Mouse (Mus musculus): ENCODE measurements around the gene Eid3. TPM values are rescaled to one million over a fixed set of nuclear protein-coding genes. Genes with fewer than 3 reads are reported as not detected.

The Eid3 gene
- 0.13 and 0.18 TPM in 2 replicates for polyA plus RNA-seq (2015; fragmentation: Nextera tagmentation; extraction: Ambion mirVana)

DNA sequence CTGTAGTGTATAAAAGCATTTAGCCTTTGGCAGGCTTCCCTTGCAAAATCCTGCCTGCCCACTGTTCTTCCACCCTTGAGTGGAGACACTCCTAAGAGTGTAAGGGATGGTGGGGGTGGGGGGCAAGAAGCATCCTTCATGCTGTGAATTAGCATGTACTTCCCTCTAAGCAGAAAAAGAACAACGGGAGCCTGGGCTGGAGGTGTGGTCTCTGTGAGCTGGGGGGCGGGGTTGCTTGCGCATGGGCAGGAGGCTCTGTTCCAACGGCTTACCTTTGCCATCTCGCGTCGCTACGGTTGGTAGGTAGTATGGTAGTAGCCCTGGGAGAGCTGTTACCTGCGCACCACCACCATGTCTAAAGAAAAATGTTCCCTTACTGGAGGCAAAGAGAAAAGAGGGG is at the start of gene Eid3:
TSS of gene Eid3 (plus strand) at position 271 of the 400 bp plus-strand sequence.
- H3K4me3 ChIP-seq (ENCODE audit: low read depth, low read length), result no peak within 1 kb of the TSS
- ATAC-seq (ENCODE audit: low read depth), result no peak
- no peak within 1 kb of the TSS for H3K9ac ChIP-seq (ENCODE audit: low read depth, low read length)
- H3K36me3 ChIP-seq (ENCODE audit: control insufficient read depth, insufficient read depth), result peaks cover 18% of the 10 kb centered on the region
- WGBS (ENCODE audit: insufficient replicate concordance), result 77% methylated on average over 9 of the region's 9 CpGs
- peaks cover 23% of the 10 kb centered on the region for H3K4me1 ChIP-seq (ENCODE audit: control insufficient read depth, low read depth, low read length)
- no peaks in the 10 kb centered on the region for H3K9me3 ChIP-seq (replicated peaks; ENCODE audit: control insufficient read depth, low read length)
- no peak within 1 kb of the TSS for H3K4me2 ChIP-seq (ENCODE audit: low read depth, low read length)
- no peaks in the 10 kb centered on the region for H3K27me3 ChIP-seq (ENCODE audit: control insufficient read depth, insufficient read depth, low read depth, low read length)
- H3K27ac ChIP-seq (ENCODE audit: low read length), result no peak within 1 kb of the TSS

- H3K9me3 ChIP-seq (replicated peaks; ENCODE audit: control insufficient read depth, low read length), result no peaks in the 10 kb centered on the region
- peaks cover 11% of the 10 kb centered on the region for H3K4me1 ChIP-seq (ENCODE audit: control insufficient read depth, low read depth, low read length)
- H3K4me2 ChIP-seq (ENCODE audit: low read depth, low read length), result no peak overlapping the region
- no peak overlapping the region for H3K27ac ChIP-seq (ENCODE audit: low read length)
- 80% methylated on average over 3 of the region's 3 CpGs for WGBS (ENCODE audit: insufficient replicate concordance)
- no peak overlapping the region for H3K9ac ChIP-seq (ENCODE audit: low read depth, low read length)
- no peak overlapping the region for H3K4me3 ChIP-seq (ENCODE audit: low read depth, low read length)
- H3K36me3 ChIP-seq (ENCODE audit: control insufficient read depth, insufficient read depth), result no peaks in the 10 kb centered on the region
- no peaks in the 10 kb centered on the region for H3K27me3 ChIP-seq (ENCODE audit: control insufficient read depth, insufficient read depth, low read depth, low read length)
- no peak for ATAC-seq (ENCODE audit: low read depth)
Observed at GRCm38 (mm10) chr10:82817514-82817913, 48.9 kb upstream of the Eid3 start.

DNA sequence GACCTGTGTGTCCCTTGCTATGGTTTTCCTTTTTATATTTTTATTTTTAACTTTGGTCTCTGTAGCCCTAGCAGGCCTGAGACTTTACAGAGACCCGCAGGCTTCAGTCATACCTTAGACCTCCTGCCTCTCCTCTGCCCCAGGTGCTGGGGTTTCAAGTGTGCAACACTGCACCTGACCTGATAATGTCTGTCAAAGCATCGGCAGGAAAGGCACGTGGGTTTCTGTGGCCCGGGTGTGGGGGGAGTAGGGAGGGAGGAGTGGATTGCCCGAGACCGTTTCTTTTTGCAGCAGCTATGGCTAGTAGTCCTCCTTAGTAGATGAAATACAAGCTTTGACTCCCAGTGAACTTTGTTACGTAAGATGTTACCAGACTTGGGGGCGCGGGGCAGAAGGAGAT is 48.5 kb upstream of the Eid3 start:
- H3K36me3 ChIP-seq (ENCODE audit: control insufficient read depth, insufficient read depth), result no peaks in the 10 kb centered on the region
- H3K4me2 ChIP-seq (ENCODE audit: low read depth, low read length), result no peak overlapping the region
- WGBS (ENCODE audit: insufficient replicate concordance), result 43% methylated on average over 9 of the region's 9 CpGs
- no peak overlapping the region for H3K27ac ChIP-seq (ENCODE audit: low read length)
- ATAC-seq (ENCODE audit: low read depth), result no peak
- H3K4me3 ChIP-seq (ENCODE audit: low read depth, low read length), result no peak overlapping the region
- H3K4me1 ChIP-seq (ENCODE audit: control insufficient read depth, low read depth, low read length), result peaks cover 11% of the 10 kb centered on the region
- H3K9ac ChIP-seq (ENCODE audit: low read depth, low read length), result no peak overlapping the region
- no peaks in the 10 kb centered on the region for H3K9me3 ChIP-seq (replicated peaks; ENCODE audit: control insufficient read depth, low read length)
- H3K27me3 ChIP-seq (ENCODE audit: control insufficient read depth, insufficient read depth, low read depth, low read length), result no peaks in the 10 kb centered on the region

GRCm38 (mm10) chr10:82818661-82819060 is 47.8 kb upstream of the Eid3 start:
- no peak overlapping the region for H3K4me2 ChIP-seq (ENCODE audit: low read depth, low read length)
- H3K9me3 ChIP-seq (replicated peaks; ENCODE audit: control insufficient read depth, low read length), result no peaks in the 10 kb centered on the region
- peaks cover 11% of the 10 kb centered on the region for H3K4me1 ChIP-seq (ENCODE audit: control insufficient read depth, low read depth, low read length)
- WGBS (ENCODE audit: insufficient replicate concordance), result 64% methylated on average over 6 of the region's 6 CpGs
- no peak overlapping the region for H3K9ac ChIP-seq (ENCODE audit: low read depth, low read length)
- H3K27ac ChIP-seq (ENCODE audit: low read length), result no peak overlapping the region
- H3K4me3 ChIP-seq (ENCODE audit: low read depth, low read length), result no peak overlapping the region
- no peaks in the 10 kb centered on the region for H3K36me3 ChIP-seq (ENCODE audit: control insufficient read depth, insufficient read depth)
- H3K27me3 ChIP-seq (ENCODE audit: control insufficient read depth, insufficient read depth, low read depth, low read length), result no peaks in the 10 kb centered on the region
- no peak for ATAC-seq (ENCODE audit: low read depth)

- H3K27me3 ChIP-seq (ENCODE audit: control insufficient read depth, insufficient read depth, low read depth, low read length), result no peaks in the 10 kb centered on the region
- no peak overlapping the region for H3K27ac ChIP-seq (ENCODE audit: low read length)
- no peaks in the 10 kb centered on the region for H3K4me1 ChIP-seq (ENCODE audit: control insufficient read depth, low read depth, low read length)
- no peak overlapping the region for H3K9ac ChIP-seq (ENCODE audit: low read depth, low read length)
- no peak overlapping the region for H3K4me2 ChIP-seq (ENCODE audit: low read depth, low read length)
- ATAC-seq (ENCODE audit: low read depth), result no peak
- H3K36me3 ChIP-seq (ENCODE audit: control insufficient read depth, insufficient read depth), result no peaks in the 10 kb centered on the region
- no peaks in the 10 kb centered on the region for H3K9me3 ChIP-seq (replicated peaks; ENCODE audit: control insufficient read depth, low read length)
- 67% methylated on average over 14 of the region's 14 CpGs for WGBS (ENCODE audit: insufficient replicate concordance)
- no peak overlapping the region for H3K4me3 ChIP-seq (ENCODE audit: low read depth, low read length)
Observed at GRCm38 (mm10) chr10:82823108-82823778, 43.2 kb upstream of the Eid3 start.

DNA sequence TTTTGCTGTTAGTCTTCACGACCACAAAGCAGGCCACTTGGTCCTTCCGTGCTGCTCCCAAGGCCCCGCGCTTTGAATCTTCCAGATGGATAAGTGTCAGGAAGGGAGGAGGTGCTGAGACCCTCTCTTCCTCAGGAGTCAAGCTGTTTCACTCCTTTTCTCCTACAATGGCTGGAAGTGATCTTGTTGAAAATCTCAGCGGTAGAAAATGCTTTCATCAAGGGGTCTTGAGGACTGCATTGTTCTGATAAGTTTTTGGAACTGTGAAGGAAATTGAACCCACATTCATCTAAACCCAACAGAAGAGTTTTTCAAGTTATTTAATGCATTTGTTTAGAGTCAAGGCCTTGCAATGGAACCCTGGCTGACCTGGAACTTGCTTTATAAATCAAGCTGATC is 42.6 kb upstream of the Eid3 start:
- ATAC-seq (ENCODE audit: low read depth), result no peak

DNA sequence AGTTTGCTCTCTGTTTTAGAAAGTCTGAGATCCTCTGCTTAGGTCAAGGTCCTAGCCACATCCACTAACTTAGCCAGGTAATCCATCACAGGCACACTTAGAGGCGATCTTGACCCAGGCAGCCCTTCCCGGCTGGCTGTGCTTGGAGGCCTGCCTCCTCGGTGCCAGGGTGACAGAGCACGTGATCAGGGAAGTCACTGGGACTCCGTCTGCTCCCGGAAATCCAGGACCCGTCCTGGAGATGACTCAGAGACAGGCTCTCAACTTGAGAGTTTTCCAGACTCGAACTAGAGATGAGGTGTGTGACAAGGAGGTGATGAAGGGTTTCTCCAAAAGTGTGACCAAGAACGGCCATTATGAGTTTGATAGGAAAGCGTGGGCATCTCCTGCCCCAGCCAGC is 41.9 kb upstream of the Eid3 start:
- Histone ChIP-seq H3K27ac (ENCODE audit: low read length) (no peak overlapping the region), H3K4me2 (ENCODE audit: low read depth, low read length) (no peak overlapping the region), H3K4me3 (ENCODE audit: low read depth, low read length) (no peak overlapping the region), H3K27me3 (ENCODE audit: control insufficient read depth, insufficient read depth, low read depth, low read length) (no peaks in the 10 kb centered on the region), H3K4me1 (ENCODE audit: control insufficient read depth, low read depth, low read length) (no peaks in the 10 kb centered on the region), H3K36me3 (ENCODE audit: control insufficient read depth, insufficient read depth) (no peaks in the 10 kb centered on the region), H3K9ac (ENCODE audit: low read depth, low read length) (no peak overlapping the region), H3K9me3 (replicated peaks; ENCODE audit: control insufficient read depth, low read length) (no peaks in the 10 kb centered on the region)
- no peak for ATAC-seq (ENCODE audit: low read depth)
- WGBS (ENCODE audit: insufficient replicate concordance), result 50% methylated on average over 10 of the region's 10 CpGs

More for the DNA sequence above, 42.6 kb upstream of the Eid3 start:
- 64% methylated on average over 5 of the region's 5 CpGs for WGBS (ENCODE audit: insufficient replicate concordance)
- H3K27me3 ChIP-seq (ENCODE audit: control insufficient read depth, insufficient read depth, low read depth, low read length), result no peaks in the 10 kb centered on the region
- no peak overlapping the region for H3K4me3 ChIP-seq (ENCODE audit: low read depth, low read length)
- H3K27ac ChIP-seq (ENCODE audit: low read length), result no peak overlapping the region
- H3K4me1 ChIP-seq (ENCODE audit: control insufficient read depth, low read depth, low read length), result no peaks in the 10 kb centered on the region
- H3K9ac ChIP-seq (ENCODE audit: low read depth, low read length), result no peak overlapping the region
- H3K4me2 ChIP-seq (ENCODE audit: low read depth, low read length), result no peak overlapping the region
- no peaks in the 10 kb centered on the region for H3K36me3 ChIP-seq (ENCODE audit: control insufficient read depth, insufficient read depth)
- H3K9me3 ChIP-seq (replicated peaks; ENCODE audit: control insufficient read depth, low read length), result no peaks in the 10 kb centered on the region

- H3K4me3 ChIP-seq (ENCODE audit: low read depth, low read length), result no peak overlapping the region
- 39% methylated on average over 6 of the region's 6 CpGs for WGBS (ENCODE audit: insufficient replicate concordance)
- no peak overlapping the region for H3K27ac ChIP-seq (ENCODE audit: low read length)
- no peaks in the 10 kb centered on the region for H3K27me3 ChIP-seq (ENCODE audit: control insufficient read depth, insufficient read depth, low read depth, low read length)
- no peak for ATAC-seq (ENCODE audit: low read depth)
- no peak overlapping the region for H3K4me2 ChIP-seq (ENCODE audit: low read depth, low read length)
- H3K9ac ChIP-seq (ENCODE audit: low read depth, low read length), result no peak overlapping the region
- no peaks in the 10 kb centered on the region for H3K36me3 ChIP-seq (ENCODE audit: control insufficient read depth, insufficient read depth)
- no peaks in the 10 kb centered on the region for H3K4me1 ChIP-seq (ENCODE audit: control insufficient read depth, low read depth, low read length)
- H3K9me3 ChIP-seq (replicated peaks; ENCODE audit: control insufficient read depth, low read length), result no peaks in the 10 kb centered on the region
Observed at GRCm38 (mm10) chr10:82826516-82826915, 39.9 kb upstream of the Eid3 start.

DNA sequence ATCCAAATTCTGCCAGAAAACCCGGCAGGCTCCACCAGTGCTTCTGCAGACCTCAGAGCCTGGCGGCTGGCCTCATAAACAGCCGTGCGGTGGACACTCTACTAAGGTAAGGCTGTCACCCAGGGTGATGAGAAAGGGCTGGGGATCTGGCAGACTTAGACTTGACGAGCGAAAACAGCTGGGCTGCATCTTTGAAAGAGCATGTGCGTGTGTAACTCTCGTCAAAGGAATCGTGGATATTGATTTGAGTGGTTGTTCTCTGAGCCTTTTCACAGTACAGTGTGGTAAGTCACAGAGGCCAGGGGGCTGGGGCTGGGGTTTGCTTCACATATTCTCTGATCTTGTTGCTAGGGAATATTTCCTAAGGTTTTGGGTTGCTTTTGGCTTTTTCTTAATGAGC is 32.5 kb upstream of the Eid3 start, which contains the start of gene Txnrd1:
TSS of gene Txnrd1 (plus strand) at position 26 of the 400 bp plus-strand sequence.
- Histone ChIP-seq H3K4me1 (ENCODE audit: control insufficient read depth, low read depth, low read length) (no peaks in the 10 kb centered on the region), H3K4me2 (ENCODE audit: low read depth, low read length) (no peak within 1 kb of the TSS), H3K9me3 (replicated peaks; ENCODE audit: control insufficient read depth, low read length) (no peaks in the 10 kb centered on the region), H3K36me3 (ENCODE audit: control insufficient read depth, insufficient read depth) (no peaks in the 10 kb centered on the region), H3K4me3 (ENCODE audit: low read depth, low read length) (no peak within 1 kb of the TSS), H3K9ac (ENCODE audit: low read depth, low read length) (no peak within 1 kb of the TSS), H3K27ac (ENCODE audit: low read length) (no peak within 1 kb of the TSS), H3K27me3 (ENCODE audit: control insufficient read depth, insufficient read depth, low read depth, low read length) (no peaks in the 10 kb centered on the region)
- 64% methylated on average over 9 of the region's 9 CpGs for WGBS (ENCODE audit: insufficient replicate concordance)
- no peak for ATAC-seq (ENCODE audit: low read depth)

Data from liver, embryonic 16.5 days (tissue).